Mouse (Mus musculus) limb, embryonic 13.5 days (tissue): ENCODE results near the gene Lrrc42. TPM values are rescaled to one million over a fixed set of nuclear protein-coding genes. Genes with fewer than 3 reads are reported as not detected.

Experiments used
- polyA plus RNA-seq: library from polyadenylated mRNA; unstranded; fragments of >200 nt; fragmentation: Nextera tagmentation; extraction: Ambion mirVana; gene quantifications from 2 replicates; pipeline ENCODE4 v1.2.1, GENCODE M21; 2015

The Lrrc42 gene
- polyA plus RNA-seq, 1 experiment from 2014 or later = 102 TPM

Other genes with a start within 250 kb of the Lrrc42 start
- gene Mrpl37, start 186.7 kb downstream of the Lrrc42 start, polyA plus RNA-seq = 97.2 and 99.5 TPM in 2 replicates
- 7.0 and 7.3 TPM in 2 replicates for gene Cyb5rl, start 186.5 kb downstream of the Lrrc42 start, polyA plus RNA-seq
- gene Cdcp2, start 156.6 kb downstream of the Lrrc42 start, polyA plus RNA-seq = 0.08 TPM in 1 of 2 replicates, not detected in the other
- 423 and 430 TPM in 2 replicates for gene Tmem59, start 75.1 kb downstream of the Lrrc42 start, polyA plus RNA-seq
- gene Tceanc2, start 74.4 kb downstream of the Lrrc42 start, polyA plus RNA-seq = 29.1 and 32.7 TPM in 2 replicates
- not detected in 2 replicates for gene Ldlrad1, start 44.4 kb downstream of the Lrrc42 start, polyA plus RNA-seq
- gene Hspb11, start 61 bp upstream of the Lrrc42 start, polyA plus RNA-seq = 44.0 and 44.9 TPM in 2 replicates
- gene Dio1, start 53.6 kb upstream of the Lrrc42 start, polyA plus RNA-seq = not detected in 2 replicates
- 58.3 and 58.8 TPM in 2 replicates for gene Yipf1, start 60.8 kb upstream of the Lrrc42 start, polyA plus RNA-seq
- 32.7 and 35.6 TPM in 2 replicates for gene Ndc1, start 114.3 kb upstream of the Lrrc42 start, polyA plus RNA-seq
- 10.9 and 12.5 TPM in 2 replicates for gene Glis1, start 181.1 kb upstream of the Lrrc42 start, polyA plus RNA-seq